Mouse (Mus musculus) hindbrain, postnatal 0 days (tissue): ENCODE results near the gene Bms1. TPM values are rescaled to one million over a fixed set of nuclear protein-coding genes. Genes with fewer than 3 reads are reported as not detected.

Source experiments
- ATAC-seq: fragments of 200-750 bp; cut with Nextera tagmentation; 2 replicates; pipeline ENCODE4 v1.8.0; 2017; ENCODE audit warnings: mild to moderate bottlenecking, moderate TSS enrichment, moderate library complexity
- DNase-seq: peaks from one replicate; pipeline ENCODE4 v3.0.0-alpha.2; 2015; ENCODE audit warnings: low spot score
- H3K27ac ChIP-seq: fragments of 300-500 bp; sonication (generic); 2 replicates; pipeline ENCODE4 v1.5.1; 2014; ENCODE audit warnings: mild to moderate bottlenecking
- H3K27me3 ChIP-seq: fragments of 300-500 bp; sonication (generic); 2 replicates; pipeline ENCODE4 v1.6.1; 2014; ENCODE audit warnings: low read length, mixed read lengths; ENCODE audit not compliant: insufficient read depth
- H3K36me3 ChIP-seq: fragments of 300-500 bp; sonication (generic); 2 replicates; pipeline ENCODE4 v1.6.1; 2014; ENCODE audit warnings: low read length, mixed read lengths; ENCODE audit not compliant: insufficient read depth
- H3K4me1 ChIP-seq: fragments of 300-500 bp; sonication (generic); 2 replicates; pipeline ENCODE4 v1.6.1; 2014; ENCODE audit warnings: antibody characterized with exemption, low read length, mixed read lengths; ENCODE audit not compliant: insufficient read depth
- H3K4me2 ChIP-seq: fragments of 300-500 bp; sonication (generic); 2 replicates; pipeline ENCODE4 v1.6.1; 2014; ENCODE audit warnings: low read depth, mild to moderate bottlenecking, low read length, moderate library complexity, mixed read lengths
- H3K4me3 ChIP-seq: fragments of 300-500 bp; sonication (generic); 2 replicates; pipeline ENCODE4 v1.5.1; 2014; ENCODE audit warnings: low read length
- H3K9ac ChIP-seq: fragments of 300-500 bp; sonication (generic); replicated peaks from 2 replicates; pipeline ENCODE4 v1.6.1; 2014; ENCODE audit warnings: mild to moderate bottlenecking, low read length, moderate library complexity, mixed read lengths
- H3K9me3 ChIP-seq: fragments of 300-500 bp; sonication (generic); 2 replicates; pipeline ENCODE4 v1.6.1; 2016; ENCODE audit warnings: low read length, mixed read lengths
- CTCF ChIP-seq: IDR thresholded peaks from 2 replicates; pipeline ENCODE4 v1.5.1; 2016; ENCODE audit warnings: antibody characterized with exemption, control low read depth, low read depth
- WGBS: fragments of 180-500 bp; shearing (Covaris S2); extraction: QIAGEN DNeasy Blood & Tissue Kit; methylation state at CpG from one replicate; pipeline ENCODE4 v1.1.7; 2014; 5-methylcytosine and 5-hydroxymethylcytosine counted together
- microRNA-seq, 2 experiments: library from miRNA; unstranded; fragments of <30 nt; microRNA quantifications; one replicate each; pipeline ENCODE4; 2016
- polyA plus RNA-seq: library from polyadenylated mRNA; unstranded; fragments of >200 nt; fragmentation: Nextera tagmentation; extraction: Ambion mirVana; gene quantifications from 2 replicates; pipeline ENCODE4 v1.2.1, GENCODE M21; 2015
- total RNA-seq: library from RNA; depleted of rRNA; stranded (reverse); fragments of >200 nt; gene quantifications from 2 replicates; pipeline ENCODE4 v1.2.3, GENCODE M21; 2014; rRNA removed

Bms1 gene
- total and polyA plus RNA-seq, 2 experiments from 2014 or later, result 12.6 to 16.8 TPM

DNA sequence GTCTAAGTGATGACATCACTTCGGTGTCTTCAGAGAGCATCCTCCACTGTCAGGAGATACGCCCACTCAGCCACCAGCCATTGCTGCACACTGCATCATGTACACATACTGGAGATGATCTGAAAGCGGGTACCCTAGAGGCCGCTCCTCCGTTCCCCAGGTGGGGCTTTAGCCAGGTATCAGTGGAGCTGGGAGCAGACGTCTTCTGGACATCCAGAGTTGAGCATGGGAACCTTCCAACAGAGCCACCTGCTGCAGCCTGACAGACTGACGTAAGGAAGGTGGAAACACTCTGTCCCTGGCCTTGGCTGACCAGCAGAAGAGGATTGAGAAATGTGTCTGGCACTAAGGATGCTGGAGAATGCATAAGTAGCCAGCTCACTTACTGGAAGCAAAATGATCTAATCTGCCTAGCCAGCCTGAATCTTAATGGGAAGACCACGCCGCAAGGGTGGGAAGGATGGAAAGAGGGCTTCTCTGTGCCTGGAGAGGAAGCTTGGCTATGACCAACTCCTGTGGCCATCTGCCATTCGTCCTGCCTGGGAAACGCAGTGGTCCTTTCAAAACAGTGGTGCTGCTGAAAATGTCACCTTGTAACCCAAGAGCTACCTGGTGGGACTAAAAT is 77.3 kb downstream of the Bms1 start:
- no peak overlapping the region for H3K9ac ChIP-seq
- WGBS, result 89% methylated on average over 11 of the region's 11 CpGs
- peaks cover 5% of the 10 kb centered on the region for H3K4me1 ChIP-seq
- DNase-seq (peak; percentile 4), ATAC-seq (no peak)
- no peak overlapping the region for H3K4me3 ChIP-seq
- H3K27me3 ChIP-seq, result no peaks in the 10 kb centered on the region
- H3K9me3 ChIP-seq, result no peaks in the 10 kb centered on the region
- no peak overlapping the region for H3K4me2 ChIP-seq
- no peak overlapping the region for H3K27ac ChIP-seq
- no peaks in the 10 kb centered on the region for H3K36me3 ChIP-seq
- TF ChIP-seq CTCF, result no peak

DNA sequence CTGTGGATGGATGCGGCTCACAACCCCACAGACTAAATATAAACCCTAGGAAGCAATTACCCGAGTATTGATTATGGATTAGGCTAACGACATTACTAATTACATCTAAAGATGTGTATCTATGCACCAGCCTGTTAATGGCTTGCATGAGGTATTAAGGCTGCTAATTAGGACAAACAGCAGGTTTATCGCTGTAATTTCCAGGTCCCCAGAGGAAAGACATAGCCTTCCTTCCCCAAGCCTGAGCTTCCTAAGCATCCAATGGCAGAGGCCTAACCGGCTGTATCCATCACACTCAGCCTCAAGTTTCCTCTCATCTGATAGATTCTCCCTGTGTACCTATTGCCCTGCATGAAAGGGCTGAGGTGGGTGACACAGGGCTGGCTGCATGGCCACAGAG is 81.6 kb downstream of the Bms1 start:
- ATAC-seq (no peak), DNase-seq (no peak)
- H3K27ac ChIP-seq, result no peak overlapping the region
- peaks cover 12% of the 10 kb centered on the region for H3K4me1 ChIP-seq
- WGBS, result 75% methylated on average over 5 of the region's 5 CpGs
- H3K36me3 ChIP-seq, result no peaks in the 10 kb centered on the region
- no peaks in the 10 kb centered on the region for H3K9me3 ChIP-seq
- TF ChIP-seq CTCF, result no peak
- H3K27me3 ChIP-seq, result no peaks in the 10 kb centered on the region
- H3K4me3 ChIP-seq, result no peak overlapping the region
- H3K9ac ChIP-seq, result no peak overlapping the region
- no peak overlapping the region for H3K4me2 ChIP-seq

DNA sequence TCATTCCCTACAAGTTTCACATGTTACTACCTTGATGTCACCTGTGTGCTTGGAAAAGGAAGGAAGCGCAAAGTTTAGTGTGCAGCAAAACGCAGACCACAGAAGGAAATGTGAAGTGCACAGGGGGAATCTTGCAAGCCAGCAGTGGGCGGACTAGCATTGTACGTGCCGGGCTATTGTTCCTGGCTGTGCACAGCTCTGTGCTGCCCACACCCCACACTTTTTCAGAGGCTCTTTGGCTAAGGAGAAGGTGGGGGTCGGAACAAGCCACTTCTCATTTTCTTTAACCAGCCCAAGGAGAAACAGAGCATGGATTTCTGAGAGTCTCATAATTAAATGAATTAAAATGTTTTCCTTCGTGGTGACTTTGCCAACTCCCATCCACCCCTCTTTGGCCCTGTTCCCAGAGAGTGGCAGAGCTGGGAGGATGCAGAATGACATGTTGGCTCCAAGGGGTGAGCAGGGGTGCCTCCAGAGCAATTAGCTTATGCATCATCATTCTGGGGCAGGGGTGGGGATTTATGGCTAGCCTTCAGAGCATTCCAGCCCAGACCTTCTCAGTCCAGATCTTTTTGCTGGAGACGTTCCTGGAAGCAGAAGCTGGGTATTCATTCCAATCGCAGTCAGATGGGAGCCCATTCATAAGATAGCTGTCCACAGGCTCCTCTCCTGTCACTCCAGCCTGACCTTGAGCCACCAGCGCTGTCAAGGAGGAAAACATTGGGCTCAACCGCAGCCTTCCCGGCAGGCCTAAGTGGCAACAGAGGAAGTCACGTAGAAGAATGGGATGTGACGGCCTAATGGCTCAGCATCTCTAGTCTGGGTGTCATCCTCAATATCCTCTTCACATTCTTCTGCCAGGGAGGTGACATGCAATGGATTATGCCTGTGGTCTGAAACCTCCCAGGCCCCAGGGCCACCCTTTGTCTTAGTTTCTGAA is 82.5 kb downstream of the Bms1 start:
- Histone ChIP-seq H3K4me1 (peaks cover 12% of the 10 kb centered on the region), H3K27me3 (no peaks in the 10 kb centered on the region), H3K4me2 (0 out of 2 replicates have a peak overlapping the region, but pooled peaks have one; percentile 5), H3K27ac (peak overlapping the region; percentile 45; the same call in 1 of the 2 replicates), H3K4me3 (no peak overlapping the region), H3K9me3 (no peaks in the 10 kb centered on the region), H3K9ac (no peak overlapping the region), H3K36me3 (no peaks in the 10 kb centered on the region)
- DNase-seq (peak; percentile 79), ATAC-seq (peak; percentile 82)
- no peak for TF ChIP-seq CTCF
- 38% methylated on average over 14 of the region's 14 CpGs for WGBS

DNA sequence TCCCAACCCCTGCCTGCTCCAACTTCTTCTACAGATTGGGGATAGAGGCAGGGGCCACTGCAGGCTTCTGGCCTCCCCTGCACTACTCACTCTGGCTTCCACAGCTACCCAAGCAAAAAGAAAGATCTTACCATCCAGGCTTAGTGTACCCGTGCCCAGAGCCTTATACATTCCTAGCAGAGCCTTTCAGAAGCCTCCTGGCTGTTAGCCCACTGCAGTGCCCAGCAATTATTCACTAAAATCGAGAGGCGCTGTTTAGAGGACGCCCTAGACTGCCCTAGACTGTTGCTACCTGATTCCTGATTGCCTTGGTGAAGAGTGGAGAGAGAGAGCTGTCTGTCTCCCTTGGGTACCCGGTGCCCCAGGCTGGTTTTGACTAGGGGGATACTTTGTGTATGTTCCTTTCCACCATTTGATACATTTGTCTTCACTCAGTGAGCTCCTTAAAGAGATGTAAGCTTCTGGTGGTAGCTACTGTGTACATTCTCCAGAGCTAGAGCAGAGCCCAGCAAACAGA is 83.3 kb downstream of the Bms1 start:
- Histone ChIP-seq H3K36me3 (no peaks in the 10 kb centered on the region), H3K27ac (peak overlapping the region; percentile 45; the same call in 1 of the 2 replicates), H3K4me3 (no peak overlapping the region), H3K27me3 (no peaks in the 10 kb centered on the region), H3K4me2 (no peak overlapping the region), H3K4me1 (peaks cover 12% of the 10 kb centered on the region), H3K9me3 (no peaks in the 10 kb centered on the region), H3K9ac (no peak overlapping the region)
- ATAC-seq (no peak), DNase-seq (peak; percentile 45)
- WGBS, result 44% methylated on average over 5 of the region's 5 CpGs
- TF ChIP-seq CTCF, result peak; percentile 17; the same call in 1 of the 2 replicates

DNA sequence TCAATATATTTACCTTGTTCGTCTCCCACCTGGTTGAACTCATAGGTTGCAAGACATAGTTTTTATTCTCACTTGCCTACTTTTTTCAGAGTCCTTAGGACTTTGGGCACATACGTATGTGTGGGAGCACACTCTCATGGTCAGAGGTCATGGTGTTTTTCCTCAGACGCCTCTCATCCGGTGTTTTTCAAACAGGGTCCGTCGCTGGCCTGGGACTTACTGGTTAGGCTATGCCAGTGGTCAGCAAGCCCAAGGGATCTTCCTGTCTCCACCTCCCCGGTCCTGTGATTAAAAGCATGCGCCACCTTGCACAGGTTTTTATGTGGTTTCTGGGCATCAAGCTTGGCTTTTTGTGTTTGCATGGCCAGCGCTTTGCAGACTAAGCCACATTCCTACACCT is 85.4 kb downstream of the Bms1 start:
- Histone ChIP-seq H3K9ac (no peak overlapping the region), H3K4me3 (no peak overlapping the region), H3K4me2 (no peak overlapping the region), H3K27ac (no peak overlapping the region), H3K27me3 (no peaks in the 10 kb centered on the region), H3K36me3 (no peaks in the 10 kb centered on the region), H3K9me3 (no peaks in the 10 kb centered on the region), H3K4me1 (peaks cover 12% of the 10 kb centered on the region)
- ATAC-seq (no peak), DNase-seq (no peak)
- TF ChIP-seq CTCF, result no peak
- 87% methylated on average over 9 of the region's 9 CpGs for WGBS

Small RNA genes within 50 kb of the gene (microRNA-seq; reads per million reads assigned to microRNA genes)
- 0 reads per million in 2 experiments for gene Gm25953

Other genes with a start within 250 kb of the Bms1 start
- 58.5 and 69.0 TPM in 2 replicates for gene Ret, start 221.8 kb downstream of the Bms1 start, total RNA-seq
- 15.4 and 15.6 TPM in 2 replicates for gene Ret, start 221.8 kb downstream of the Bms1 start, polyA plus RNA-seq
- 7.4 and 8.2 TPM in 2 replicates for gene Zfp248, start 36.1 kb upstream of the Bms1 start, total RNA-seq
- 9.9 and 10.8 TPM in 2 replicates for gene Zfp248, start 36.1 kb upstream of the Bms1 start, polyA plus RNA-seq
- gene Zfp9, start 59.8 kb upstream of the Bms1 start, total RNA-seq, result 15.5 and 16.7 TPM in 2 replicates
- gene Zfp9, start 59.8 kb upstream of the Bms1 start, polyA plus RNA-seq, result 7.8 and 8.5 TPM in 2 replicates
- gene Ankrd26, start 142.8 kb upstream of the Bms1 start, total RNA-seq, result 5.5 and 6.0 TPM in 2 replicates
- 12.5 and 13.5 TPM in 2 replicates for gene Ankrd26, start 142.8 kb upstream of the Bms1 start, polyA plus RNA-seq